Mouse (Mus musculus) frontal cortex, adult (tissue): ENCODE measurements at regions not wholly inside any gene's neighbourhood (a gene's known extent, or its start where the extent isn't known, plus 50 kb on each side); places are given as distances from the start of the nearest gene placed in this dataset.
"Not testable (repeated sequence)": the region's sequence is repeated elsewhere in the genome, so short reads cannot be mapped to it uniquely, and the experiment has no call there.

Experiments used
- ATAC-seq: cut with Nextera tagmentation; 2 replicates; pipeline ENCODE4 v1.9.2; 2017; ENCODE audit warnings: mild to moderate bottlenecking, moderate library complexity, mixed read lengths; ENCODE audit not compliant: low TSS enrichment

GRCm38 (mm10) chr3:17452984-17453383 is 495.2 kb upstream of the Cypt12 start:
- ATAC-seq, result no peak

- peak; percentile 91 for ATAC-seq
Observed at GRCm38 (mm10) chr3:17460545-17460944, 487.7 kb upstream of the Cypt12 start.

GRCm38 (mm10) chr3:17461365-17461764 is 486.8 kb upstream of the Cypt12 start:
- ATAC-seq, result no peak

- ATAC-seq, result no peak
Observed at GRCm38 (mm10) chr3:17473812-17474211, 474.4 kb upstream of the Cypt12 start.

- ATAC-seq, result peak; percentile 91
Observed at GRCm38 (mm10) chr3:17489240-17490142, 458.7 kb upstream of the Cypt12 start.

- ATAC-seq, result no peak
Observed at GRCm38 (mm10) chr3:17490632-17491031, 457.6 kb upstream of the Cypt12 start.

- peak; percentile 76; the same call in 1 of the 2 replicates for ATAC-seq
Observed at GRCm38 (mm10) chr3:17498291-17498690, 449.9 kb upstream of the Cypt12 start.

- no peak for ATAC-seq
Observed at GRCm38 (mm10) chr3:17501556-17501955, 446.7 kb upstream of the Cypt12 start.

GRCm38 (mm10) chr3:17541346-17541745 is 406.9 kb upstream of the Cypt12 start:
- no peak for ATAC-seq

- ATAC-seq, result no peak
Observed at GRCm38 (mm10) chr3:17547559-17548059, 400.6 kb upstream of the Cypt12 start.

GRCm38 (mm10) chr3:17582487-17582886 is 365.7 kb upstream of the Cypt12 start:
- no peak for ATAC-seq

- no peak for ATAC-seq
Observed at GRCm38 (mm10) chr3:17589956-17590546, 358.2 kb upstream of the Cypt12 start.

- ATAC-seq, result no peak
Observed at GRCm38 (mm10) chr3:17592463-17592862, 355.7 kb upstream of the Cypt12 start.

GRCm38 (mm10) chr3:17596365-17596764 is 351.8 kb upstream of the Cypt12 start:
- no peak for ATAC-seq

GRCm38 (mm10) chr3:17613486-17613885 is 334.7 kb upstream of the Cypt12 start:
- no peak for ATAC-seq

- ATAC-seq, result peak; percentile 47; the same call in 1 of the 2 replicates
Observed at GRCm38 (mm10) chr3:17616439-17617070, 331.7 kb upstream of the Cypt12 start.

- ATAC-seq, result peak; percentile 49
Observed at GRCm38 (mm10) chr3:17619489-17619888, 328.7 kb upstream of the Cypt12 start.

- peak; percentile 100 for ATAC-seq
Observed at GRCm38 (mm10) chr3:17619890-17620289, 328.3 kb upstream of the Cypt12 start.

- ATAC-seq, result no peak
Observed at GRCm38 (mm10) chr3:17620398-17620797, 327.8 kb upstream of the Cypt12 start.

GRCm38 (mm10) chr3:17632484-17632883 is 315.7 kb upstream of the Cypt12 start:
- no peak for ATAC-seq

GRCm38 (mm10) chr3:17636276-17636675 is 311.9 kb upstream of the Cypt12 start:
- ATAC-seq, result peak; percentile 88

GRCm38 (mm10) chr3:17659988-17660387 is 288.2 kb upstream of the Cypt12 start:
- ATAC-seq, result not testable (repeated sequence)
